In genomic region chr8:126757951-126758757, GRCm38 (mm10) we compare ENCODE assay signal across 8 mouse cellular contexts.
DNase-seq lines count a peak whose midpoint lies in the region; ATAC-seq and TF ChIP-seq lines count a peak whose summit lies in the region.

No protein-coding gene starts in this region.

- peaks cover 4% of the 10 kb centered on the region; the same call in 1 of the 2 replicates for H3K4me1 ChIP-seq in liver, adult 2 months (ENCODE audit: control insufficient read depth, insufficient read depth, low read length)

- no peak for TF ChIP-seq POLR2A in liver, adult 2 months (IDR thresholded peaks at IDR 0.05; ENCODE audit: extremely low read depth, insufficient read depth, low read length)

- no peak overlapping the region for H3K4me3 ChIP-seq in liver, adult 2 months (ENCODE audit: insufficient read depth, low read depth, low read length)

- H3K27ac ChIP-seq in liver, adult 2 months (replicated peaks; ENCODE audit: insufficient read depth, low read depth, low read length) = 0 out of 2 replicates have a peak overlapping the region, but pooled peaks have one; percentile 1

- peak; percentile 81 for ATAC-seq in neutrophil, adult 5-6 weeks (ENCODE audit: extremely low read depth, insufficient number of reproducible peaks, low FRiP score, poor library complexity, severe bottlenecking)

- no peaks in the 10 kb centered on the region for H3K27me3 ChIP-seq in liver, adult 2 months (ENCODE audit: control insufficient read depth, insufficient read depth, low read length)

- no peak overlapping the region for H3K9ac ChIP-seq in liver, adult 2 months (ENCODE audit: low read depth, low read length)

- TF ChIP-seq CTCF in liver, adult 2 months (IDR thresholded peaks at IDR 0.05; ENCODE audit: low read depth, low read length) = 0 out of 2 replicates have a peak, but pooled peaks have one; percentile 1

- H3K36me3 ChIP-seq in liver, adult 2 months (ENCODE audit: control insufficient read depth, insufficient read depth, low read length) = no peaks in the 10 kb centered on the region

- DNase-seq in gastrocnemius, adult 18-20 months (ENCODE audit: low spot score) = peak; percentile 44
- DNase-seq in gastrocnemius, postnatal 10 days = no peak
- DNase-seq in brain, adult 2 months (ENCODE audit: low read depth, low spot score) = peak; percentile 74
- DNase-seq in heart, postnatal 36 days = peak; percentile 55 to 64
- peak; percentile 36 for DNase-seq in liver, adult 2 months (ENCODE audit: extremely low read depth, low read depth, low spot score)
- no peak for DNase-seq in cerebellum, postnatal 36 days
- DNase-seq in embryo, embryonic 10.5 days (ENCODE audit: low spot score) = no peak

- 79% methylated on average over 12 of the region's 12 CpGs for WGBS in liver, adult 2 months

- intact Hi-C loops in heart, postnatal 36 days (cut with DNase I) = loop anchor here (2.0 to 5.0 kb wide), 2 partner anchors 49 to 79 kb away; no protein-coding TSS in a partner anchor

- H3K79me2 ChIP-seq in liver, adult 2 months (ENCODE audit: control insufficient read depth, insufficient read depth, low read length) = no peaks in the 10 kb centered on the region

Comparison
In these comparisons a context has a peak if more than half of its experiments do, and no peak if none do; other contexts are left out.
1. DNase-seq: peak in gastrocnemius, adult 18-20 months (single experiment), brain, adult 2 months (single experiment), heart, postnatal 36 days (2 of 2) and liver, adult 2 months (single experiment); none in gastrocnemius, postnatal 10 days (single experiment), cerebellum, postnatal 36 days (0 of 2) and embryo, embryonic 10.5 days (single experiment).